Comparison of ENCODE assay signal across 18 mouse cellular contexts in genomic region chr14:105272539-105272938, GRCm38 (mm10).
"Had no signal": no experiment of that assay in that cellular context is flagged by ENCODE, and none has a peak within 500 bp of the region (broad histone marks: within the 10 kb centered on the region; RNA-seq: fewer than 3 reads in every experiment).

No protein-coding gene starts in this region.

- H3K27ac ChIP-seq: left cerebral cortex, adult 2 months; liver, embryonic 13.5 days; midbrain, embryonic 10.5 days; midbrain, embryonic 13.5 days had no signal

- ATAC-seq: intestine, embryonic 16.5 days; midbrain, embryonic 13.5 days; midbrain, embryonic 16.5 days had no signal

- H3K9ac ChIP-seq: liver, embryonic 13.5 days; lung, embryonic 14.5 days; midbrain, embryonic 13.5 days had no signal

- DNase-seq: kidney, adult 18-20 months; kidney, adult 9 months; kidney, postnatal 14 days; layer of hippocampus, postnatal 36 days; liver, embryonic 13.5 days; lung, embryonic 14.5 days; lung, postnatal 10 days; lung, postnatal 36 days; right cerebral cortex, postnatal 25 days; thymus, adult 18-20 months; thymus, postnatal 36 days had no signal

- H3K4me3 ChIP-seq: left cerebral cortex, adult 2 months; liver, embryonic 13.5 days; megakaryocyte, embryonic 14.5 days; midbrain, embryonic 10.5 days; midbrain, embryonic 13.5 days; myocyte had no signal

- H3K9me3 ChIP-seq: liver, embryonic 13.5 days; megakaryocyte, embryonic 14.5 days; midbrain, embryonic 10.5 days; midbrain, embryonic 13.5 days had no signal

- H3K36me3 ChIP-seq: liver, embryonic 13.5 days; midbrain, embryonic 10.5 days; midbrain, embryonic 13.5 days had no signal

- H3K27me3 ChIP-seq: liver, embryonic 13.5 days; megakaryocyte, embryonic 14.5 days; midbrain, embryonic 13.5 days had no signal

- H3K4me2 ChIP-seq: liver, embryonic 13.5 days; lung, embryonic 14.5 days; midbrain, embryonic 13.5 days had no signal
